Mouse (Mus musculus) left cerebral cortex, adult 8-10 months (tissue): Measurements from ENCODE around the gene Syne2. TPM values are rescaled to one million over a fixed set of nuclear protein-coding genes. Genes with fewer than 3 reads are reported as not detected.
A peak's percentile ranks its signal among the peaks of the same experiment; 100 is the strongest.
"Not testable (repeated sequence)": the region's sequence is repeated elsewhere in the genome, so short reads cannot be mapped to it uniquely, and the experiment has no call there.

Experiments
- DNase-seq, 2 experiments: peaks; one replicate each; pipeline ENCODE4 v3.0.0; 2022; ENCODE audit warnings: low spot score in 2 of 2
- total RNA-seq, 4 experiments: library from RNA; stranded (reverse); gene quantifications; 2 replicates each; pipeline ENCODE4 v1.2.4; 2022

The Syne2 gene
- 10 to 100 TPM; 23.1 to 27.7 (median 25.7) TPM for total RNA-seq

DNA sequence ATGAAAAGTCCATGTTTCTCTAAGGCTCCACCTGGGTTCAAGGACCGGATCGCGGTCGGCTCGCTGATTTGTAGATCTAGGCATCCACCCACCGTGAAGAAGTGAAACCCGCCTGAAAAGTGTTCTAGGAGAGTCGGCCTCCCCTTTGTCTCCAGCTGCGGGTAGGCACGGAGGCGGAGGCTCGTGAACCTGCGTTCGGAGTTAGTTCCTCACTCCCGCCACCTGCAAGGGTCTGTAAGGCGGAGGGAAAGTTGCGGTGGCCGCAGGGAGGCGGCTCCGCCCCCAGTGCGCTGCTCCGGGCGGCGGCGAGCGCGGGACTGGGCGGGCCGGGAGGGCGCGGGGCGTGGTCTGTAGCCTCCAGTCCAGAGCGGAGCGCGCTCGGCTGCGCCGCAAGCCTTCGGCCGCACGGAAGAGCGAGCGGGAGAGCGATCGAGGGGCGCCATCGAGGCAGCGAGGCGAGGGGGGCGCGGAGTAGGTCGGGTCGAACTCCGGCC lies at the start of gene Syne2:
Gene Syne2, plus strand, starts transcription at position 176 of the 494 bp plus-strand sequence.
- peak; percentile 23 to 40 for DNase-seq

- DNase-seq, result no peak
These were observed 46.5 kb upstream of the Syne2 start for GRCm38 (mm10) chr12:75771410-75771809.

GRCm38 (mm10) chr12:75772424-75773034 lies 45.4 kb upstream of the Syne2 start:
- DNase-seq, result peak in 1 of 2 experiments; percentile 35

DNA sequence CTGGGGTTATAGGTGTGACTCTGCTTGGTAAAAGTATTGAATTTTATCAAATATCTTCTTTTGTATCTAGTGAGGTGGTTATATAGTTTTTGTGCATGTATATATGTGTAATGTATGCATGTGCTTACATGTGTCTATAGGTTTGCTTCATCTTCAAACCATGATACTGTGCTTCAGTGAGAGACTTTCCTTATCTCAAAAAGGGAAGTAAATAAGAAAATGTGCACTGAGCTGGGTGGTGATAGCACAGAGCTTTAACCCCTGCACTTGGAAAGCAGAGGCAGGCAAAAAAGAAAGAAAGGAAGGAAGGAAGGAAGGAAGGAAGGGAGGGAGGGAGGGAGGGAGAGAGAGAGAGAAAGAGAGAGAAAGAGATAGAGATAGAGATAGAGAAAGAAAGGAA lies 36.5 kb upstream of the Syne2 start:
- DNase-seq, result no peak

DNA sequence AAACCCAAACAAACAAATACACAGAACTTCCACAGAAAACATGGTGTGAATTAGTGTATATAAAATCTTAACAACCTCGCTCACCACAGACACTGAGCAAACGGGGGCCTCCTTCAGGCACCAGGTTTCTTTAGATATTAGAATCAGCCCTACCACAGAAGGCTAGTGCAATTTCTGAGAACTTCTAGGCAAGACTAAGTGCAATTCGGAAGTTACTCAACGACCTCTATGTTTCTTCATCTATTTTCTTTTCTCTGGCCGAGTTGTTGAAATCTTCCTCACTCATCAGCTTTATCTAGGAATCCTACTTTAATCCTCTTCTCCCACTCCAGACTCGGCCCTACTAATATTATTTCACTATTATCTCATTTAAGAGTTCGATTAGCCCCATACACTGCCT lies 35.9 kb upstream of the Syne2 start:
- DNase-seq, result no peak

DNA sequence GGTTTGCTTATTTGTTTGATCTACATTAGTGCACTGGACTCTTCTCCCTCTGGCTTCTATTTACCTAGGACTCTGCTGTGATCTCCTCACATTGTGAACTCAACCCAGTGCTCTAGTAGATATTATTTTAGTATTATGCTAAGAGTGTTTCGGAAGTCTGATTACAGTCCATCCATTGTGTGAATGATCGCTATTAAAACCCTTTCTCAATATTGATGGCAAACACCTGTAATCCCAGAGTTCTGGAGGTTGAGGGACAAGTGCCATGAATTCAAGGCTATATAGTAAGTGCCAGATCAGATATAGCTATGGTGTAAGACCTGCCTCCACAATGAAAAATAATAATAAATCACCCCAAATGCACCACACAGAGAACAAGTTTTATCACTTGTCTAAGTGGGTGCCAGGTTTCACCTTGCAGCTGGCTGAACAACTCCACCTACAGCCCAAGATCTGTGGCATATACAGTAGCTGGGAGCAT lies 33.6 kb upstream of the Syne2 start:
- no peak for DNase-seq

GRCm38 (mm10) chr12:75786681-75787080 lies 31.3 kb upstream of the Syne2 start:
- DNase-seq, result not testable (repeated sequence)

DNA sequence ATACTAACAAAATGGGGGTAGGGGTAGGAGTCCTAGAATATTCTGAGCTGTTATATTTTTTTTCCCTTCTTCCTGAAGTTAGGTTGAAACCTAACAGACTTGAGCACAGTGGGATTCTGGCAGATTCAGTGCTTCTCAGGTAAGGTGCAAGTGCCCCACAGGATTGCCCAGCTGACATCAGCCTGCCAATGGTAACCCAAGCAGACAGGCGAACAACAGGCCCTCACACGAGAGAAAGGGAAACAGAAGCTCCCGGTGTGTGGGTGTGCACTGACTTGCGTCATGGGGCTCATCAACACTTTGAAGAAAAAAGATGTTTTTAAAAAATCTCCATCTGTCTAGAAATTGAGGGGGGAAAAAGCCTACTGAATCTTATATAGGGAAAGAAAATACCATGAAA lies 28.5 kb upstream of the Syne2 start:
- DNase-seq, result peak; percentile 11 to 59

DNA sequence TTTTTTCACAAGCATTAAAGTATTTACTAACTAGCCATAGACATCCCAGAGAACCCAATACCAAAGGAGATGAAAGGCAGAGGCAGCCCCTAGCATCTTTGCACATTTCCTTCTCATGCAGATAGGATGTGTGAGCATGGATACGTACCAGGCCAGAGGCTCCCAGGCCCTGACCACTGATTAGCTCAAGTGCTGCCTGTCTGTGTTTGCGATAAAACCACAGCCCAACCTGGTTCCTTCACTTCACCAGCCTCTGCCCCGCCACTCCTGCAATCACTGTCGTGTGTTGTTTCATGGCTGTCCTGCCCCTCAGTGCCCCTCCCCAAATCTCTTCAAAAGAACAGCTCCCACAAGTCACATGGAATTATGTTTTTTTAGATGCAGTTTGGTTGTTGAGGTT lies 23.4 kb upstream of the Syne2 start:
- no peak for DNase-seq

DNA sequence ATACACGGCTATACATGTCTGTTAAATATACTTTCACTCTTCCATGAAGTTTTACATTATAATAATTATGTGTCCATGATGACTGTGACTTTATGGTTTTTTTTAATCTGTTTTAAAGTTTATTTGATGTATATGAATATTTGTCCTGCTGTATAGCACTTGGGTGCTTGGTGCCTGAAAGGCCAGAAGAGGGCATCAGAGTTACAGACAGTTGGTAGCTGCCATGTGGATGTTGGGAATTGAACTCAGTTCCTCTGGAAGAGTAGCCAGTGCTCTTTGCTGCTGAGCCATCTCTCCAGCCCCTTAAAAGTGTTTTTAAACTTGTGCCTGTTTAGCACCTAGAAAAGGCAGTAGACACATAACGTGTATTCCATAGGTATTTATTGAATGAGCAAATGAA lies 21.4 kb upstream of the Syne2 start:
- DNase-seq, result no peak

DNA sequence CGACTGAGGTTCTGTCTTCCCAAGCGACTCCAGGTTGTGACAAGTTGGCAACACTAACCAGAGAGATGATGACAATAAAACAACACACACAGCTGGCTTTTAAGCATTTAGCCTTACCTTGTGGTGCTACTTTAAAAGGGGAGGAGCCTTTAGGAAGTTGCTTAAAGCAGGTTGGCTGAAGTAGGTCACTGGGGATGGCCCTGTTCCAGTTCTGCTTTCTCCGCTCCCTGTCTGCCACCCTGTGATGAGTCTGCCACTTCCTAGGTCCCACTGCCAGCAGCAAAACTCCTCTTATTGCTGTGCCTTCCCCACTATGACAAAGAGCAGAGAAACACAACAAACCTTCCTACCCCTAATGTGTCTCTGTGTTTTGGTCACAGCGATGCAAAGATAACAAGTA lies 11.7 kb upstream of the Syne2 start:
- no peak for DNase-seq

- DNase-seq, result no peak
These were observed 4.2 kb upstream of the Syne2 start for GRCm38 (mm10) chr12:75813766-75814165.

- no peak for DNase-seq
These were observed 3.4 kb upstream of the Syne2 start for GRCm38 (mm10) chr12:75814551-75814950.

DNA sequence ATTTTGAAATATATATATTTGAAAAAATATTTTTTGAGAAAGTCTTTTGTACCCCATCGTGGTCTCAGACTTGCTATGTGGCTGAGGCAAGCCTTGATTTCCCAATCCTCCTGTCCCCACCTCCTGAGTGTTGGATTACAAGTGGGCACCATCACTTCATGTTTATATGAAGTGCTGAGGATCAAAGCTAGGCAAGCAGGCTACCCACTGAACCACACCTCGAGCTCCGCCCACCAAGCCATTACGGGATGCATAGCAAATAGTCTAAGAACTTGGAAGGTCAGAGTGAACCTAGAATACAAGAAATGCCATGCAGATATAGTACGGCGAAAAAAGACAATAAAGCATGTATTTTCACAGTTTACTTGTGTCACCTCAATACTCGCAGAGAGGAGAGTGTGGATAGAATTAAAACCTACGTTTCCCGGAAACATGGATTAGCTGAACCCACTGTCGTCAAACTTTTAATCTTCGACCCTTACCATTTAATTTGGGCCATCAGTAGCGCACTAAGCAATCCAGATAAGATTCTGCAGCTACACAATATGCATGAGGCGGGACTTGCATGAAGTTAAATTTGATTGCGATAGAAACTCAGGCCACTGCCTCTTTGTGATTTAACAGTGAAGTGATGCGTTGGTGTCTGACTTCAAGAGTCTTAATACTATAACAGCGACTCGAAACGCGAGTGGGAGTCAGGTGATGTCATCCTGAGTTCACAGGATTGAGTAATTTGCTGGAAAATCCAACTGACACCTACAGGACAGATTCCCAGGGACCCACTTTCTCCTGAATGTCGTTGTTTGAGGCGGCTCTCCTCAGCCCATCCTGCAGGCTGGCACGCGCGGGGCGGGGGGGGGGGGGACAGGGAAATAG lies 715 bp upstream of the Syne2 start:
- no peak for DNase-seq

GRCm38 (mm10) chr12:75818453-75819434 lies 810 bp downstream of the Syne2 start:
- DNase-seq, result peak; percentile 12 to 20

- DNase-seq, result no peak
These were observed 1.5 kb downstream of the Syne2 start for GRCm38 (mm10) chr12:75819481-75819880.

DNA sequence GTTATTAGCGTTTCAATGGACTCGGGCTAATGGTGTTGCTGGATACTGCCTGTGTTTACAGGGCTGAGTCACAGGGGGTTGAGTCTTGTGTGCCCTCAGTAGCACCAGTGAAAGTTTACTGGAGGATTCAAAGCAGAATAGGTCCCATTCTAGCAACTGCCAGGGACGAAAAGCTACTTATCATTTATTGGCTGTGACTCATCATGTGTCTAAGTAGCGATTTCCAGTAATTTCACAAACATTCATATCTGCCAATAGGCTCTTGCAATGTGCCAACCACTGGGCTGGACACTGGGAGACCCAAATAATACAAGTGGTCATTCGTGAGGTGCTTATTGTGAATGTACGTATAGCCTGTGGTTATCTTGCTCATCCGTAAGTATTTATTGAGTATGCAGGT lies 2.3 kb downstream of the Syne2 start:
- no peak for DNase-seq

- no peak for DNase-seq
These were observed 4.2 kb downstream of the Syne2 start for GRCm38 (mm10) chr12:75822122-75822521.

DNA sequence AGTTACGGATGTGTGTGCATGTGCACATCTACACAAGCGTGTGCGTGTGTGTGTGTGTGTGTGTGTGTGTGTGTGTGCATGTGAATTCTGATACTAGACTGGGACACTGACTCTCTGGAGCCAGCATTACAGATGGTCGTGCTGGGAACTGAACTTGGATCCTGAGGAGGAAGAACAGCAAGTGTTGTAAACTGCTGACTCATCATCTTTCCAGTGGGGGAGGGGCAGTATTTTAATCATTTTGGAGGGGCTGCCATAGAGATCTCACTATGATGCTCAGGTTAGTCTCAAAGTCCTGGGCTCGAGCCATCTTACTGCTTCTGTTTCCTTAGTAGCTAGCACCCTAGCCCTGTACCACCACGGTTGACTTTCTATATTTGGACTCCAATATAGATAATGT lies 5.5 kb downstream of the Syne2 start:
- no peak for DNase-seq

DNA sequence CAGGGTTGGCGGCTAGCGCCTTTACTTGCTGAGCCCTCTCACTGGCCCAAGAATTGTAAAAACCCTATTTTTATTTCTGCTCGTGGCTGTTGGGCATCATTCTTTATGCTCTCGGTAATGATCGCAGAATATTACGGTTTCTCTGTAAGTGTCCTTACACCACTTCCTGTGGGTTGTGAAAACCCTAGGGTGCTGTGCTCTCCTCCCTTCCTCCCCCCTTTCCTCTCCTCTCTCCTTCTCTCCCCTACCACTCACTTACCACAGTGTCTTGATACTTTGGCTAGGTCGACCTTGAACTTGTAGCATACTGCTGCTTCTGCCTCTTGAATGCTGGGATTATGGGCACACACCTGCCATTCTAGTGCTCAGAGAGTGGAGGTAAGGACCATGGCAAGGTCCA lies 7.5 kb downstream of the Syne2 start:
- DNase-seq, result no peak

DNA sequence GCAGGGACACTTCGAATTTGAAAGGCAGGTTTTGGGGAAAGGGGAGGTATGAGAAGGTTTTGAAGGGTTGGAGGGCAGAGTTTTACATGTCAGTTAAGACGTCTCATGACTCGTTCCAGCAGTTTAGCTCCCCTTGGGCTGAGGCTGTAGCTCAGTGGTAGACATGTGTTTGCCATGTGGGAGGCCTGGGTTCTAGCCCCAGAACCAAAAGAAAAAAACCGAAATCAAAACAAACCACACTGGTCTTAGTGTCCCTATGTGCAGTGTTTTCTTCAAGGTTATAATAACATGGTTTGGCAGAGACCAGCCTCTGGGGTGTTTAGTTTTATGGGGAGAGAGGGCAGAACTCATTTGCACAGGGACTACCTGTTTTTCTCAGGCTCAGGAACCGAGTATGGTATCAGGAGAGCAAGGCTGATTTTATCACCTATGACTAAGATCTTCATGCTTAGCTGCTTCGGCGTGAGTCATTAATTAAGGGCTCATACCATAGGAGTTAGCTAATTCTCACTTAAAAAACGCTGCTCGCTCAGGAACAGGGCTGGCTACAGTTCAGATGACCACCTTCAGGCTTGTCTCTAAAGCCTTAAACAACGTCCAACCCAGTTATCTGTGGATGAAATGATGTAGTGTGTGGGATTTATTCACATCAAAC lies 8.9 kb downstream of the Syne2 start:
- no peak for DNase-seq
